Mouse (Mus musculus) telencephalon, adult 2 months (tissue): ENCODE measurements around the gene Ercc6l2.
"Not testable (repeated sequence)": the region's sequence is repeated elsewhere in the genome, so short reads cannot be mapped to it uniquely, and the experiment has no call there.

Experiments
- DNase-seq: peaks from one replicate; pipeline ENCODE4 v3.0.0-alpha.2; 2011; ENCODE audit warnings: low read depth, low spot score

Ercc6l2 gene

DNA sequence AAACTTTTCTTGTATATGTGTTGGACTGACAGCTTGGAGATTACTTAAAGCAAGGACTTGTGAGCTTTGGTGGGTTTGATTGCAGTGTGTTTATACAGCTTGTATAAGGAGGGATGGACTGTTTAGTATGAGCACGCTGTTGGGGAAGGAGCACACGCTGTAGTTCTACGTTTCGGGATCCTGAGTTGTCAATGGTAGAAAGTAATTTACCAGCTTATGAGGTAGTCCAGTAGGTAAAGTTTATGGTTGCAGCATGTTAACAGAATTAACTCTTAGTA lies 64.8 kb downstream of the Ercc6l2 start:
- DNase-seq: no peak

DNA sequence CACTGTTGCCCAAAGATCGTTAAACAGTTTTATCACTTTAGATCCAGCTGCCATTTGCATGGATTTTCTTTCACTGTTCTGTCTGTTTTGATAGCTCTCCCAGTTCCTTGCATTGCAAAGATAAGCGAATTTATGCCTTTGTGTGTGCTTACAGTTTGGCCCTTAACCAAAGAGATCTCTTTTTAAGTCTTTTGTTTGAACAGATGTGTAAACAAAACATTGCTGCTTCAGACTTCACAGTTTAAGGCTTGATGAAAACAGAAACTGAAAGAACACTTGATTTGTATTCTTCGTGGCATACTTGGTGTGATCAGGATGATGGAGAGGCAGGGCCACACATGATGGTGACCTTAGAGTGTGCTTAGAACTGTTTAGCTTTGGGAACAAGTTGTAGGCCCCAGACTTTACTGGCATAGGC lies 70.5 kb downstream of the Ercc6l2 start:
- DNase-seq: no peak

DNA sequence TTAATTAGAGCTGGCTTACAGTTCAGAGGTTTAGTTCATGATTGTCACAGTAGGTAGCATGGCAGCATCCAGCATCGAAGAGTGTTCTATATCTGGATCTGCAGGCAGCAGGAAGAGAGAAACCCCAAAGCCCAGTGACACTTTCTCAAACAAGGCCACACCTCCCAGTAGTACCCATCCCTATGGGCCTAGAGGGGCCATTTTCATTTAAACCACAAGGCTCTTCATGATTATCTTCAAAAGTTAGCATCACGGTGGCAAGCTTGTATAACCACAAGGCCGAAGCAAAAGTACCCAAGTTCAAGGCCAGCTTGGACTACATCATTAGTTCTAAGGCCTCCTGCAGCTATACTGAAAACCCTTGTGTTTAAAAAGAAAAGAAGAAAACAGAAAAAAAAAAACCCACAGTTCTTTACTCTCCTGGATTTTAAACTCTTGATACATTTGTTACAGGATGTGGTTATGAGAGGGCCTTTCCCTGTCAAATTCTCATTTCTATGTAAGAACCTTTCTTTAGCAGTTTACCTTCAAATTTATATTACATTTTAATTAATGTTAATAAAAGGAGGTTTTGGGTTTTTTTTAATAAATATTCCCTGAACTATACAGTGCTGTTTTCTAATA lies 71.5 kb downstream of the Ercc6l2 start:
- DNase-seq: no peak

DNA sequence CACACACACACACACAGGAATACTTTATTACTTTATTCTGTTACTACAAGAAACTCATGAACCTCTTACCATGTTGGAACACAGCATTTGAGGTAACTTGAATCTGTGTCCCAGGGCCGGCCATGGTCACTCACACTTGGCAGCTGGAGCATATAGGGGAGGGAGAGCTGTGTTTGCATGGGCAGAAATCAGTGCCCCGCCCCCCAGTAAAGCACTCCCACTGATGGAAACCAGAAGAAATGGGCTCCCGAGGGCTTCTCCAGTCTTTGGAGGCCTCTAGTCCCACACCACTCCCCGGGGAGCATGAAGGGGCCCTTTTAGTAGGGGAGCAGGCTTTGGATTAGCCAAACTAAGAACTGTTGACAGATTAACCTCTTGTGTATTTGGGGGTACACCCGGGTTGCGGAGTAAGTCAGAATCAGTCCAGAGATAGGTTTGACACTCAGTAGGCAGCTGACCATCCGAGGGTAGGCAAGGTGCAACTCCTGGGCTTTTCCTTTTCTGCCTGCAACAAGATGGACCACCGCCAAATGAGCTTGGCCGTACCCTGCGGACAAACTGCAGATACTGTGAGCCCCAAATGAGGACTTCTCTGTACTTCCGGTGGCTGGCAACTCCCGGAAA lies 85.8 kb downstream of the Ercc6l2 start:
- DNase-seq: no peak

DNA sequence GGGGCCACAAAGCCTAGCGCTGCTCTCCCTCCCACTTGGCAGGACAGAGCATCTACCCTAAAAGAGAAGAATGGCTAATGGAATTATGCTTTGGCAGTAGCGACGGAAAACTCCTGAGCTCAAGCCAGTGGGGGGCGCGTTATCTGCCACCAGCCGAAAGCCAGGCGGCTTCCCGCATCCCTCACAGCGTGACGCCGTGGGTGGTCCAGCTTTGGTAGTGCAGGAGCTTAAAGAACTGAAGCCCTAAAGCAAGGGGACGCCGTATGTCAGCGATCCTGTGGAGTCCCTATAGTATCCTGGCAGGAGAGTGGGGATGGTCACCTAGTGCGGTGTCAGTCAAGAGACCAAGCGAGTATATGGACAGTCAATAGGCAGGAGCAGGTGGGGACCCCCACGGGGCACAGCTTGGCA lies 86.3 kb downstream of the Ercc6l2 start:
- DNase-seq: peak; percentile 33

DNA sequence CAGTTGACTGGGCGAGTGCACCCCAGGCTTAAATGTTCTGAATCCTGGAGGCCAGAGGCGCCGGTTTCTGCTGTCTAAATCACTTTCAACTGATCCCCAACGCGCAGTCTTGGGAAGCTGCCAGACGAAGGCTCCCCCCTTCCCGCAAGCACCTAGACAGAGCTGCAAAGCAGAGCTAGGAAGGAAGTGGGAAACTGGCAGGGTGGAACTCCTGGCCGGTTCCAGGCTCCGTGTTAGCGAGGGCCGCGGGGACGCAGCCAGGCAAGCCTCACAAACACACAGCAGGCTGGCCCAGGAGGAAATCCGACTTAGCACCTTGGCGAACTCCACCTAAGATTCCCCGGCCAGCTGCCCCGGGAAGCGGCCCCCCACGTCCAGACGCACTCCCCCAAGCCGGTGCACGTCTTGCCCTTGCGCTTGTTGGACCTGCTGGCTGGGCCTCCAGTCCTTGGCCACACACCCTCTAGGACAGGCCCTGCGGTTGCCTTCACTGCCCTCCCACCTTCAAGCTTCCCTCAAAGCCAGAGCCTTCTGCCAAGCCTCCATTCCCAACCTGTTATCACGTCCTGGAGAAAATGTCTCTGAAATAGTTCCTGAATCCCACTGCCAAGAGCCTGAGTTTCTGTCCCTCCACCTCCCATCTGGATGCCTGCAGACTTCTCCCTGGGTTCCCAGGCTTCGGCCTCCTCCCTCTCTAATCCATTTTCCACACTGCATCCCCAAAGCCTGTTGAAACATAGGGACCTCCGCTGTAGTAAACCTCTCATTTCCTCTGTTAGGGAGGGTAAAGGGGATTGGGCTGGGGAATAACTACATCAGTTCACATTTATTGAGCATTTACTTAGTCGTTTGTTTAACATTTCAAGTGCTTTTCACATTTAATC lies 86.9 kb downstream of the Ercc6l2 start:
- no peak for DNase-seq

DNA sequence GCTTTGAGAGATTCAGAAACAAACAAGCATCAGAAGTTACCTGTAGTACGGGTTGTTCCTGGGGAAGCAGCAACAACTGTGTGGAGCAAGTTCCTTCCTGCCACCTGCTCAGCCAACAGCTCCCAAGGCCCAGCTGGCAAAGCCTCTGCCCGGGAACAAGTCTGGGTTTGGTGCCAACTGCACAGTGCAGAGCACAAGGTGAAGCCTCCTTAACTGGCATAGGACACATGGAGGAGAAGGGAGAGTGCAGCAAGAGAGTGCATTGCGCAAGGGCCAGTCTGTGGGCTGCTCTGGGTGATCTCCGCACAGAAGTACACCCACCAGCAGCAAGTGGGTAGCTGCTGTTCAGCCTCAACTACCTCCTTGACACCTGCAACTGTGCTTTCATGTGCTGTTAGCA lies 91.5 kb downstream of the Ercc6l2 start:
- DNase-seq: no peak

DNA sequence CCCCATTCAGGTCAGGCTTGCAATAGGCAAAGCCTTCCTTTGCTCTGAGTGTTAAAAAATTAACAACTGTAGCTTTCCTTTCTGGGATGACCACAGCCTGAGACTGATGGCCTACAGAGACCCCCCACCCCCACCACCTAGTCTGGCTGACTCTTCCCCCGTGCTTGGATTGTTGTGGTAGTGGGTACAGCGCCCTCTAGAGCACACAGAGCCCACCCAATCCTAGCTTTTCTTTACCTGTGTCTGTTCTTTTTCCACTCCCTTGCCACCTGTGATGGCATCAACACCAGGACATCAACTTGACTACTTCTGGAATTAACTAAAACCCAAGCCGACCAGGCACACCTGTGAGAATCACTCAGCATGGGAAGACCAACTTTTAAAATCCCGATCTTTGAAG lies 92.4 kb downstream of the Ercc6l2 start:
- no peak for DNase-seq

DNA sequence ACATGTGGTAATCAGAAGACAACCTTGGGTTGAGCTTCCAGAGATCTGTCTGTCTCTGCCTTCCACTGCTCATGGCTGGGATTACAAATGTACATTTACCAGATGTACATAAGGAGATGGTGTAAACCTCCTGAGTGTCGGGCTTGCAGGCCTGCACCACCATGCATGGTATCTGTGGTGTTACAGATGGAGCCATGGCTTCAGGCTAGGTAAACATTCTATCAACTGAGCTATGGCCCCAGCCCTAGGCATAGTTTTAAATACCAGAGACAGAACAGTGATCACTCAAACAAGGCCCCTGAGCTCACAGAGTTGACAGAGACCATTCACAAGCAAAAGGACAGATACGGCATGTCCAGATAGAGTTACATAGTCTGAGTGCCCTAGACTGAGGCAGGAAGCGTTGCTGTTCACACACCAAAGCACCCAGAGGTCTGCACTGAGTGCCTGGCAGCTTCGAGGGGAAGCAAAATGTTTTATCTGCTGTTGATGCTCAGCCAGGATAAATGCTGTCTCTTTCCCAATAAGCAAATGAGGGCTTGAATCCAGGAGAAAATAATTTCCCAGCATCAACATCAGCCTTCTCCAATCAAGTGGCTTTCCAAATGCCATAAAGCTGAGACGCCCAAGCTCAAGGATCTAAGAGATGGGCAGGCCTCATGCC lies 95.2 kb downstream of the Ercc6l2 start:
- DNase-seq: no peak

DNA sequence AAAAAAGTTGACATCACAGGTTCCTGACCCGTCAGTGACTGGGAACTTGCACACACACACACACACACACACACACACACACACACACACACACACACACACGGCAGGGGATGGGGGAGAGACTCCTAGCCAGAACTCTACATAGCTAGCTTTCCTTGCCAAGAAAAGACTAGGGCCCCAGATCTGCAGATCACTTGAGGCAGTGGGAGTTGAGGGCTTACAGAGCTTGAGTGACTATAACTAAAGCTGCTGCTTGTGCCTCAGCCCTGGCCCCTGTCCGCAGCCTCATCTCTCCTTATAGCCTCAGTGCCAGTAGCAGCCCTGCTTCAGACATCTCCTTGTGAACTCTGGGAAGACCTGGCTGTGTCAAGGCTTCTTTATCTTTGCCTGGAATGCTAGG lies 96.6 kb downstream of the Ercc6l2 start:
- DNase-seq: no peak

DNA sequence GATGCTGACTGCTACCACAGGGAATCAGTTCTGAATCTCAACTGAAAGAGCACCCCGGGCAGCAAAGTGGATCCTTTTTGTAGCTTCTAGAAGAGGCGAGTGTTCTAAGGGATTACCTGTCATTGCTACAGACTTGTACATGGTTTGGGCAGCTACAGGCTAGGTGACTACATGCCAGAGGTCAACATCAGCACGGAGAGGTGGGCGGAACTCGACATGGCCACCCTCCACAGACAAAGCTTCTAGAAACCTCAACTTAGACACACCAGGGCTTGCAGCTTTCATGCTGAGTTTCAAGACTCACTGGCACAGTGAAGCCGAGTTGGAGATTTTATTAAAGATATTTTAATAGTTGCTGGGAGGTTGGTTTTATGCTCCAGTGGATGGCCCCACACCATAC lies 98.1 kb downstream of the Ercc6l2 start:
- no peak for DNase-seq

DNA sequence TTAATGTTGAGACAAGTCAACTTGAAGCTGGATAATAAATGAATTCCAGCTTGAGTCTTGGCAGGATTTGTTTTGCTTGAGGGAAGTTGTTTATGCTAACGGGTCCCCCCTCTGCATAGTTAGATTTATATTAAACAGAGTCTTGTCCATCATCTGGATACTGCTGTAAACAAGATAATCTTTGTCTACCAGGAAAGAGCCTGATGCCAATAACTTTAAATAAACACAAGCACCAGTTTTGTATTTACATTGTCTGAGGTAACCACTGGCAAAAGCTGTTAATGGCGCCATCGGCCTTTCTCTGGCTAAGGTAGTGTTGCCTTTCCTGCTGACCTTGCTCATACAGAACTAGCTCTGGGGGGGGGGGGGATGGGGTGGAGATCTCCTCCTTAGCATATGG lies 100.1 kb downstream of the Ercc6l2 start:
- no peak for DNase-seq

DNA sequence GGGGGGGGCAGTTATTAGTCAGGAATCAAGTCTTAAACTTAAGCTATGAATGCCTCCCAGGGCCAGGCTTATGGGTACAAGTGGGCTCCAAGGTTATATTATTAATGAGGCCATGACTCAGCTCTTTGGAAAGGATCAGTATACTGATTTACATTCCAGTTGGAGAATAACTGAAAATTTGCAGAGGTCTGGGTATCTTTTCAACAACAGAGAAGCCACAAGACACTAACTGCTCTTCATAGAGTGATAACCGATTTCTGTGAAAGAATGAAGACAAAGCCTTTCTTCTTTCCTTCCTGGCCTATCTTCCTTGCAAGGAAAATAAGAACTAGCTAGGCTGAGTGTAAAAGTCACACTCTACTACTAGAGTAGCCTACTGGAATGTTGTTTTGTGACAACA lies 100.6 kb downstream of the Ercc6l2 start:
- no peak for DNase-seq

DNA sequence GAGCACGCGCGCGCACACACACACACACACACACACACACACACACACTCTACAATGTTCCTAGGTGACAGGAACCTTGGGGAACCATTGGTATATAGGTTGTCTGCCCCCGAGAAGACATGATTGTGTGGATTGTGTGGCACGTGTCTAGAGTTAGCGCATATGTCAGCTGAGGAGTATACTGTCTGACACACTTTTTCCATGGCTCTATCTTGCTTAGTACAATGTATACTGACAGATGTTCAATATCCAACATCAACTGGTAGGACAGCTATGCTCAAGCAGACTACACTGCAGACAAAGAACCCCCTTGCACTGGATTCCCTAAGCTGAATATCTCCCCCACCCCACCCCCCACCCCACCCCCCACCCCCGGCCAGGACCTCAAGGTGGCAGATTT lies 101.5 kb downstream of the Ercc6l2 start:
- DNase-seq: no peak

DNA sequence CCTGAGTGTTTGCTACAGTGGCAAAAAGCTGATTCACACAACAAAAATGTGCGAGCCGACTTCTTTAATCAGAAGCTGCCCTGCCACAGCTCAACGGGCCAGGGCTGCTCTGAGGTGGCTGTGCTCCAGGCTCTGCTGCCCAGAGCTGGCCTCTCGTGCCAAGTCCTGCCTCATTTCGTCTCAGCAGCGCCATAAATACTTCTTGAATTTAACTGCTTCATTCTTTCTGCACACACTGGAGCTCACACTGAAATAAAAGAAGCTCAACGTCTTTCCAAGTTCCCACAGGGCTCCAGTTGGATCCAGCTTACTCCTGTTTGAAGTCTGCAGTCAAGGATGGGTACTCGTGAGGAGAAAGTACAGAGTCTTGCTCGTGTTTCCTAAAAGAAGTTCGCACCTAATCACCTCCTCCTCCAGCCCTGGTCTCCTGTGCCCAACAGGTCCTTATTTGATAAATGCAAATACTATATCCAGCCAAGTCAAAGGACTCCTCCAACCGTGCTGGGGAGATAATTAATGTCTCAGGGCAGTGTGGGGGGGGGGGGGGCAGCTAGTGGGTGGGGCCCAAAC lies 102.2 kb downstream of the Ercc6l2 start:
- no peak for DNase-seq

DNA sequence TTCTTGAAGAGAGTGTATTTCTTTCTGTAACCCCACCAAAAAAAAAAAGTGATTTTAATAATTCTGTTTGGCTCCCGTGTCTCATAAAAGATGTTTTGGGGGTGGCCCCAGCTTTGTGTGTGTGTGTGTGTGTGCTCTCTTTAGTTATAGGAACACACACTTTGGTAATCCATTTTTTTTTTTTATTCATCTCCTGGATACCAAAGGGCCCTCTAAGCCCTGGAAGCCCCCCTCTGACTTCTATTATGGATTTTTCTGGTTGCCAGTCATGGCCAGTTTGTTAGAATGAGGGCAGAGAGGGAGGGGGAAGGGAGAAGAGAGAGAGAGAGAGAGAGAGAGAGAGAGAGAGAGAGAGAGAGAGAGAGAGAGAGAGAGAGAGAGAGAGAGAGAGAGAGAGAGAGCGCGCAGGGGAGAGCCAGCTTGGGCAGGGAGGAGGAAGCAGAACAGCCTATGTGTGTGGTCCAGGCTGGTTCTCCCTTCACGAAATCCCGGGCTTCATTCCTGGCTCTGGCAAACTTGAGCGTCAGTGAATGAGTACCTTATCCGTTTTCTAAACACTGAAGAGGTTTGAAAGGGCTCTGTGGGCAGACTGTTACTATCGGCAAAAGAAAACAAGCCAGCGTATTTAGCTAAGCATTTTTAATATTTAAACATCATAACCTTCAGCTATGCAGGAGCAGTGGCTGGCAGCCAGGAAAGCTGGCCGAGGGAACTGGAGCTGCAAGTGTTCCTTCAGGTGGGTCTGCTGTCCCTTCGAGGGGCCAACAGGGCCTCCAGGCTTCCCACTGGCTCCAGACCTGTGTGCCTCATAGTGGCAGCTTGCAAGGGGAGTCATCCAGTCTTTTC lies 103.0 kb downstream of the Ercc6l2 start:
- no peak for DNase-seq

DNA sequence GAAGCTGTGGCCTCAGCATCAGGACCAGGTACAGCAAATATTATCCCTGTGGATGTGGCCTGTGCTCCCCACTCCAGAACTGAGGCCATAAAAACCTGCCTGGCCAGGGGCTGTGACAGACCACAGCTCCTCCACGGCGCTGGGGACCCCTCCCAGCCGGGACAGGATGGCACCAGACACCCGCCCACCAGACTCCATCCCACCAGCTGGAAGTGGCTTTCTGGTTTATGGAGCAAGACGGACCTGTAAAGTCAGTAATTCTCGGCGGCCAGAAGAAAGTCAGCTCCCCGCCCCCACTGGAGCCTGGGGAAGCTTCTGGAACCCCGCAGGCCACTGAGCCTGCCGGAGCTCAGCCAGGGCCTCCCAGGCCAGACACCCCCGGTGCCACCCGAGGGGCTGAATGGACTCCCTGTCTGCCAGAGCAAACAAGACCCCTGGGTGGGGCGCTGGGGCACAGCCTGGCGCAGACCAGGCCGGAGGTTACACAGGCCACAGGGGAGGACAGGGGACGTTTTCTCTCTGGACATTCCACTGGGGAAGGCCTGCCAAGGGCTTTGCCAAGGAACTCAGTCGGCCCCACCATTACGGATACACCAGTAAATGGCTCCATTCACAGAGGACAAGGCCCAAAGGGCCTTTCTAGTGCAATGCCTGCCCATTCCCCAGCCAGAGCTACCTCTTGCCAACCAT lies 103.8 kb downstream of the Ercc6l2 start:
- peak; percentile 50 for DNase-seq

DNA sequence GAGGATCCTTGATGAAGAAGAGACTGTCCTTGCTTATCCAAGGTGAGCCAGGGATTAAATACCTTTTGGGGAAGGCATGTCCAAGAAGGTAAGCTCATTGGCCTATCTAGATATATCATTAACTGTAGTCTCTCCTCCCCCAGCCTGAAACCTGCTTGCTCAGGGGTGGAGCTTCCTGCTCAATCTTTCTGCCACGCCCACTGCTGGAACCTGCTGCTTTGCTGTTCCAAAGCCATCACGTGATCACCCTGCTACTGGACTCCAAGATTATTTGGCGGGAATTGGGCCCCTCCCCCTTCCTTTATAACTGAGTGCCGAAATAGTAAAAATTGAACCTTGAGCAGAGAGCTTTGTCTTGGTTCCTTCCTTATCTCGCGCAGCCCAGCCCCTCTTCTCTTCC lies 109.0 kb downstream of the Ercc6l2 start:
- DNase-seq: not testable (repeated sequence)

DNA sequence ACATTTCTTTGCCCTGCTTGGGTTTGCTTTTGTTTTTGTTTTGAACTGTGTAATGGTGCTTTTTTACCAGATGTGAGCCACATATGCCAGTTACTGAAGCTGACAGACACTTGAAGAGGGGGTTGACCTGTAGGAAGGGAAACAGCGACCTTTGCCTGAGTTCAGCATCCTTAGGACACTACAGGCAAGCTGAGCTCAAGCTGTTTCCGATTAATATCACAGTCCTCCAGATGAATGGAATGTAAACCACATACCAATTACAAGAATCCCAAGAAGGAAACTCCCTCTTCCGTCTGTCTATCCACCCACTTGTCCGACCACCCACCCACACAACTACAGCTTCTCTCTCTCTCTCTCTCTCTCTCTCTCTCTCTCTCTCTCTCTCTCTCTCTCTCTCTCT lies 112.3 kb downstream of the Ercc6l2 start:
- DNase-seq: no peak

DNA sequence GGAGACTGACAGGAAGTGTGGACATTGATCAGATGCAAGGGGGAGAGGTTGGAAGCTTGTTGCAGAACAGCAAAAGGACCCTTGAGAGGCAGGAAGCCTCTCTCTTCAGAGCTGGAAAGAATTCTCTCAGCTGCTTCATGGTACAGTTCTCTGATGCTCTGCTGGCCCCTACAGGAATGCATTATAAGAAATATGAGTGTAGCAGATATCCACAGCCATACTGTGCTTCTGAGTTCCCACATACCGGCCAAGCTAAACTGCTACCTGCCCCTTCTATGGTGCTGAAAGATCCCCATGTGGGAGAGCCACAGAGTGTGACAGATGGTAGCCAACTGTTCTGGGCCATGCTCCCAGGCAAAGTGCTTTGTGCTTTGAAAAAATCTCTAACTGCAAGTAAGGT lies 114.3 kb downstream of the Ercc6l2 start:
- DNase-seq: peak; percentile 34
